Mouse (Mus musculus) ovary, postnatal 36 days (tissue): ENCODE results near the gene Hist1h1a.
A peak's percentile ranks its signal among the peaks of the same experiment; 100 is the strongest.
"Not testable (repeated sequence)": the region's sequence is repeated elsewhere in the genome, so short reads cannot be mapped to it uniquely, and the experiment has no call there.

Experiments
- DNase-seq: peaks from one replicate; pipeline ENCODE4 v3.0.0; 2022; ENCODE audit warnings: low spot score, mixed read lengths

The Hist1h1a gene

GRCm38 (mm10) chr13:23760240-23760971, 3.1 kb upstream of the Hist1h1a start:
- DNase-seq: no peak

GRCm38 (mm10) chr13:23760972-23761864, 2.2 kb upstream of the Hist1h1a start, which contains the start of gene Hist1h4a:
TSS of gene Hist1h4a (minus strand) at chr13:23761230.
- peak; percentile 98 for DNase-seq

- peak; percentile 50 for DNase-seq
Observed at GRCm38 (mm10) chr13:23761871-23762821, 1.3 kb upstream of the Hist1h1a start, which contains the start of gene Hist1h3a. TSS of gene Hist1h3a (minus strand) at chr13:23762386.

- no peak for DNase-seq
Observed at GRCm38 (mm10) chr13:23763242-23763585, 252 bp upstream of the Hist1h1a start.

GRCm38 (mm10) chr13:23764324-23765171, 1.1 kb downstream of the Hist1h1a start:
- no peak for DNase-seq

- DNase-seq: no peak
Observed at GRCm38 (mm10) chr13:23765172-23765513, 1.7 kb downstream of the Hist1h1a start.

- DNase-seq: no peak
Observed at GRCm38 (mm10) chr13:23766772-23767171, 3.3 kb downstream of the Hist1h1a start.

- DNase-seq: no peak
Observed at GRCm38 (mm10) chr13:23768834-23769397, 5.5 kb downstream of the Hist1h1a start.

GRCm38 (mm10) chr13:23769613-23770012, 6.1 kb downstream of the Hist1h1a start, which contains the start of gene Trim38:
TSS of gene Trim38 (plus strand) at chr13:23769913.
- not testable (repeated sequence) for DNase-seq

GRCm38 (mm10) chr13:23772561-23773313, 9.3 kb downstream of the Hist1h1a start:
- DNase-seq: peak; percentile 44

GRCm38 (mm10) chr13:23778339-23778738, 14.9 kb downstream of the Hist1h1a start:
- DNase-seq: no peak

GRCm38 (mm10) chr13:23779025-23779424, 15.6 kb downstream of the Hist1h1a start:
- no peak for DNase-seq

- DNase-seq: no peak
Observed at GRCm38 (mm10) chr13:23792520-23792919, 29.1 kb downstream of the Hist1h1a start.

- DNase-seq: no peak
Observed at GRCm38 (mm10) chr13:23799405-23799804, 35.9 kb downstream of the Hist1h1a start.

GRCm38 (mm10) chr13:23804532-23804931, 41.1 kb downstream of the Hist1h1a start:
- DNase-seq: no peak

GRCm38 (mm10) chr13:23806422-23807052, 43.1 kb downstream of the Hist1h1a start, which contains the start of gene Slc17a2:
TSS of gene Slc17a2 (plus strand) at chr13:23806993.
- no peak for DNase-seq
